Mouse (Mus musculus) layer of hippocampus, adult 9-11 months (tissue): ENCODE data around the gene Kif6.

ENCODE experiments used
- DNase-seq: peaks from one replicate; pipeline ENCODE4 v3.0.0; 2022

The Kif6 gene

GRCm38 (mm10) chr17:49614577-49615235, at the start of gene Kif6:
Gene Kif6, plus strand, starts transcription at chr17:49615136.
- peak; percentile 91 for DNase-seq

- DNase-seq = no peak
Measured at GRCm38 (mm10) chr17:49568717-49569116, 46.2 kb upstream of the Kif6 start.

GRCm38 (mm10) chr17:49577321-49577720, 37.6 kb upstream of the Kif6 start:
- DNase-seq = no peak

GRCm38 (mm10) chr17:49582471-49582870, 32.5 kb upstream of the Kif6 start:
- DNase-seq = no peak

GRCm38 (mm10) chr17:49590051-49590450, 24.9 kb upstream of the Kif6 start:
- DNase-seq = peak; percentile 76

GRCm38 (mm10) chr17:49605397-49605796, 9.5 kb upstream of the Kif6 start:
- no peak for DNase-seq

- DNase-seq = no peak
Measured at GRCm38 (mm10) chr17:49607351-49608027, 7.4 kb upstream of the Kif6 start.

- DNase-seq = no peak
Measured at GRCm38 (mm10) chr17:49610296-49610695, 4.6 kb upstream of the Kif6 start.

GRCm38 (mm10) chr17:49615241-49615651, 310 bp downstream of the Kif6 start:
- DNase-seq = no peak

GRCm38 (mm10) chr17:49624572-49624971, 9.6 kb downstream of the Kif6 start:
- peak; percentile 52 for DNase-seq

GRCm38 (mm10) chr17:49627011-49627794, 12.3 kb downstream of the Kif6 start:
- no peak for DNase-seq

GRCm38 (mm10) chr17:49628875-49629274, 13.9 kb downstream of the Kif6 start:
- no peak for DNase-seq

- no peak for DNase-seq
Measured at GRCm38 (mm10) chr17:49633041-49633440, 18.1 kb downstream of the Kif6 start.

- no peak for DNase-seq
Measured at GRCm38 (mm10) chr17:49641903-49642302, 27.0 kb downstream of the Kif6 start.

GRCm38 (mm10) chr17:49642336-49642735, 27.4 kb downstream of the Kif6 start:
- DNase-seq = no peak

GRCm38 (mm10) chr17:49642889-49643490, 28.1 kb downstream of the Kif6 start:
- peak; percentile 32 for DNase-seq

GRCm38 (mm10) chr17:49646267-49646666, 31.3 kb downstream of the Kif6 start:
- DNase-seq = no peak

GRCm38 (mm10) chr17:49648970-49649369, 34.0 kb downstream of the Kif6 start:
- DNase-seq = no peak

- no peak for DNase-seq
Measured at GRCm38 (mm10) chr17:49649394-49649793, 34.5 kb downstream of the Kif6 start.

- DNase-seq = no peak
Measured at GRCm38 (mm10) chr17:49650366-49650765, 35.4 kb downstream of the Kif6 start.

GRCm38 (mm10) chr17:49652357-49652756, 37.4 kb downstream of the Kif6 start:
- peak; percentile 44 for DNase-seq

GRCm38 (mm10) chr17:49652800-49653199, 37.9 kb downstream of the Kif6 start:
- DNase-seq = no peak

GRCm38 (mm10) chr17:49661626-49662025, 46.7 kb downstream of the Kif6 start:
- DNase-seq = no peak
